In the genomic region with DNA sequence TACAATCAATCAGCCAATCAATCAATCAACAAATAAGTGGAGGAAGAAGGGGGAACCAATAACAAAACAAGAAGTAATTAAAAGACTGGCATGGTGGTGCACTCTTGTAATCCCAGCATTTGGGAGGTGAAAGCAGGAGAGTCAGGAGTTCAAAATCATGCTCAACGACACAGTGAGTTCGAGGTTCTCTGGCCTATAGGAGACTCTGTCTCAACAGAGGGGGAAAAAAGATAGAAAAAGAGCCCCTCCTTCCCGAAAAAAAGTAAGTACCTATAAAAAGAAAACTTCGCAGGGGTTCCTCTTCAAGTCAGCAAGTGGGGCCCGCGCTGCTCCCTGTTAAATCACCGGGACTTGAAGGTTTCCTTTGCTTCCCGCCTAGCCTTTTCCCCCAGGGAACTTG, we compare ENCODE assay signal across 8 mouse cellular contexts. TPM values are rescaled to one million over a fixed set of nuclear protein-coding genes. Genes with fewer than 3 reads are reported as not detected.
DNase-seq lines count a peak whose midpoint lies in the region; ATAC-seq and TF ChIP-seq lines count a peak whose summit lies in the region.

A gene (plus strand): TSS at position 136 of the 400 bp plus-strand sequence.
A gene (minus strand): TSS at position 347 of the 400 bp plus-strand sequence.

- TF ChIP-seq EP300 in lung, postnatal 0 days (IDR thresholded peaks at IDR 0.05): no peak

- no peaks in the 10 kb centered on the region for H3K9me3 ChIP-seq in lung, postnatal 0 days (ENCODE audit: low read length)
- H3K9me3 ChIP-seq in embryonic facial prominence, embryonic 11.5 days (replicated peaks; ENCODE audit: control insufficient read depth, low read length): no peaks in the 10 kb centered on the region
- no peaks in the 10 kb centered on the region for H3K9me3 ChIP-seq in heart, embryonic 13.5 days
- H3K9me3 ChIP-seq in neural tube, embryonic 12.5 days: no peaks in the 10 kb centered on the region

- H3K27ac ChIP-seq in lung, postnatal 0 days (ENCODE audit: low read length): peak within 1 kb of the TSS; percentile 84
- H3K27ac ChIP-seq in embryonic facial prominence, embryonic 11.5 days (replicated peaks; ENCODE audit: low read depth, low read length): peak within 1 kb of the TSS; percentile 67
- H3K27ac ChIP-seq in heart, embryonic 13.5 days (replicated peaks): peak within 1 kb of the TSS; percentile 77
- H3K27ac ChIP-seq in neural tube, embryonic 12.5 days: peak within 1 kb of the TSS; percentile 50; the same call in 1 of the 2 replicates

- 10% methylated on average over 8 of the region's 8 CpGs for WGBS in lung, postnatal 0 days
- 21% methylated on average over 8 of the region's 8 CpGs for WGBS in embryonic facial prominence, embryonic 11.5 days
- WGBS in heart, embryonic 13.5 days: 18% methylated on average over 8 of the region's 8 CpGs
- 28% methylated on average over 8 of the region's 8 CpGs for WGBS in neural tube, embryonic 12.5 days

- TF ChIP-seq CTCF in lung, postnatal 0 days (IDR thresholded peaks at IDR 0.05): no peak

- no peak; the same call in 1 of the 2 replicates for ATAC-seq in lung, postnatal 0 days
- no peak for ATAC-seq in embryonic facial prominence, embryonic 11.5 days (replicated peaks; ENCODE audit: insufficient number of reproducible peaks, low FRiP score, low TSS enrichment, low read depth)
- ATAC-seq in heart, embryonic 13.5 days (ENCODE audit: extremely low read depth, insufficient number of reproducible peaks, low FRiP score, low TSS enrichment): no peak
- ATAC-seq in neural tube, embryonic 12.5 days (ENCODE audit: low FRiP score, low read depth): peak; percentile 63

- no peaks in the 10 kb centered on the region for H3K27me3 ChIP-seq in lung, postnatal 0 days (replicated peaks; ENCODE audit: insufficient read depth, low read length)
- H3K27me3 ChIP-seq in embryonic facial prominence, embryonic 11.5 days (ENCODE audit: control insufficient read depth, insufficient read depth, low read length): no peaks in the 10 kb centered on the region
- 0 out of 2 replicates have a peak, but pooled peaks cover 4% of the 10 kb centered on the region for H3K27me3 ChIP-seq in heart, embryonic 13.5 days (replicated peaks)
- no peaks in the 10 kb centered on the region for H3K27me3 ChIP-seq in neural tube, embryonic 12.5 days (replicated peaks)

- intact Hi-C loops in left cerebral cortex, postnatal 25 days (cut with DNase I): no loop called here

- no peak for DNase-seq in lung, postnatal 0 days (ENCODE audit: low spot score)
- no peak for DNase-seq in lung, postnatal 14 days
- no peak for DNase-seq in embryonic facial prominence, embryonic 11.5 days (ENCODE audit: low spot score)
- DNase-seq in left cerebral cortex, postnatal 25 days (ENCODE audit: low spot score in 2 of 2): no peak
- DNase-seq in retina, postnatal 1 day: no peak
- no peak for DNase-seq in adipocyte (ENCODE audit: low spot score)

- H3K4me1 ChIP-seq in lung, postnatal 0 days (ENCODE audit: insufficient read depth, low read depth, low read length): no peaks in the 10 kb centered on the region
- H3K4me1 ChIP-seq in embryonic facial prominence, embryonic 11.5 days (ENCODE audit: control insufficient read depth, insufficient read depth, low read length): no peaks in the 10 kb centered on the region
- H3K4me1 ChIP-seq in heart, embryonic 13.5 days: peaks cover 5% of the 10 kb centered on the region; the same call in 1 of the 2 replicates
- 0 out of 2 replicates have a peak, but pooled peaks cover 4% of the 10 kb centered on the region for H3K4me1 ChIP-seq in neural tube, embryonic 12.5 days

- H3K4me3 ChIP-seq in lung, postnatal 0 days (ENCODE audit: low read depth, low read length): peak within 1 kb of the TSS; percentile 65
- H3K4me3 ChIP-seq in embryonic facial prominence, embryonic 11.5 days (ENCODE audit: low read depth, low read length): peak within 1 kb of the TSS; percentile 70
- H3K4me3 ChIP-seq in heart, embryonic 13.5 days: peak within 1 kb of the TSS; percentile 75
- H3K4me3 ChIP-seq in neural tube, embryonic 12.5 days: peak within 1 kb of the TSS; percentile 65

- H3K36me3 ChIP-seq in lung, postnatal 0 days (ENCODE audit: insufficient read depth, low read length): no peaks in the 10 kb centered on the region
- H3K36me3 ChIP-seq in embryonic facial prominence, embryonic 11.5 days (replicated peaks; ENCODE audit: control insufficient read depth, insufficient read depth, low read depth, low read length): no peaks in the 10 kb centered on the region
- H3K36me3 ChIP-seq in heart, embryonic 13.5 days: peaks cover 3% of the 10 kb centered on the region; the same call in 1 of the 2 replicates
- no peaks in the 10 kb centered on the region for H3K36me3 ChIP-seq in neural tube, embryonic 12.5 days

- H3K9ac ChIP-seq in lung, postnatal 0 days (replicated peaks; ENCODE audit: low read depth): peak within 1 kb of the TSS; percentile 71
- H3K9ac ChIP-seq in embryonic facial prominence, embryonic 11.5 days (replicated peaks; ENCODE audit: low read length): peak within 1 kb of the TSS; percentile 70
- H3K9ac ChIP-seq in heart, embryonic 13.5 days: peak within 1 kb of the TSS; percentile 89
- peak within 1 kb of the TSS; percentile 83 for H3K9ac ChIP-seq in neural tube, embryonic 12.5 days

- H3K4me2 ChIP-seq in lung, postnatal 0 days (replicated peaks; ENCODE audit: low read depth, low read length): peak within 1 kb of the TSS; percentile 56
- peak within 1 kb of the TSS; percentile 57 for H3K4me2 ChIP-seq in embryonic facial prominence, embryonic 11.5 days (ENCODE audit: low read depth, low read length)
- peak within 1 kb of the TSS; percentile 69 for H3K4me2 ChIP-seq in heart, embryonic 13.5 days
- H3K4me2 ChIP-seq in neural tube, embryonic 12.5 days (replicated peaks): peak within 1 kb of the TSS; percentile 63

RNA-seq across cellular contexts. Expression of the first gene that starts in this region (rescaled TPM):
- polyA plus RNA-seq in lung, postnatal 0 days (2015; fragmentation: Nextera tagmentation; extraction: Ambion mirVana): 176 and 189 TPM in 2 replicates
- 136 and 139 TPM in 2 replicates for polyA plus RNA-seq in embryonic facial prominence, embryonic 11.5 days (2014; fragmentation: Nextera tagmentation; extraction: Ambion mirVana)
- polyA plus RNA-seq in heart, embryonic 13.5 days (2015; fragmentation: Nextera tagmentation; extraction: Ambion mirVana): 113 and 130 TPM in 2 replicates
- 10 to 100 TPM; 47.8 to 56.8 TPM for total RNA-seq in left cerebral cortex, postnatal 25 days (2021)
- 114 and 123 TPM in 2 replicates for polyA plus RNA-seq in neural tube, embryonic 12.5 days (2016; fragmentation: Nextera tagmentation; extraction: Ambion mirVana)

RNA-seq across cellular contexts. Expression of the second gene that starts in this region (rescaled TPM):
- polyA plus RNA-seq in lung, postnatal 0 days (2015; fragmentation: Nextera tagmentation; extraction: Ambion mirVana): 21.2 and 23.9 TPM in 2 replicates
- polyA plus RNA-seq in embryonic facial prominence, embryonic 11.5 days (2014; fragmentation: Nextera tagmentation; extraction: Ambion mirVana): 45.1 and 53.3 TPM in 2 replicates
- 19.2 and 19.3 TPM in 2 replicates for polyA plus RNA-seq in heart, embryonic 13.5 days (2015; fragmentation: Nextera tagmentation; extraction: Ambion mirVana)
- 10 to 100 TPM; 39.5 to 41.1 TPM for total RNA-seq in left cerebral cortex, postnatal 25 days (2021)
- 30.0 and 30.7 TPM in 2 replicates for polyA plus RNA-seq in neural tube, embryonic 12.5 days (2016; fragmentation: Nextera tagmentation; extraction: Ambion mirVana)
